Mouse (Mus musculus): ENCODE measurements around the gene Cdkal1.

GRCm38 (mm10) chr13:29210159-29211021 is 645.1 kb downstream of the Cdkal1 start:
- TF ChIP-seq CTCF (IDR thresholded peaks at IDR 0.05) (no peak), EP300 (IDR thresholded peaks at IDR 0.05; ENCODE audit: insufficient read depth, low read depth, low read length) (no peak)
